Mouse (Mus musculus) urinary bladder, postnatal 4 days (tissue): ENCODE measurements around the gene Nradd.

Source experiments
- DNase-seq, 2 experiments: peaks; one replicate each; pipeline ENCODE4 v3.0.0; 2021 to 2022; ENCODE audit warnings: low spot score in 2 of 2

Gene Nradd

DNA sequence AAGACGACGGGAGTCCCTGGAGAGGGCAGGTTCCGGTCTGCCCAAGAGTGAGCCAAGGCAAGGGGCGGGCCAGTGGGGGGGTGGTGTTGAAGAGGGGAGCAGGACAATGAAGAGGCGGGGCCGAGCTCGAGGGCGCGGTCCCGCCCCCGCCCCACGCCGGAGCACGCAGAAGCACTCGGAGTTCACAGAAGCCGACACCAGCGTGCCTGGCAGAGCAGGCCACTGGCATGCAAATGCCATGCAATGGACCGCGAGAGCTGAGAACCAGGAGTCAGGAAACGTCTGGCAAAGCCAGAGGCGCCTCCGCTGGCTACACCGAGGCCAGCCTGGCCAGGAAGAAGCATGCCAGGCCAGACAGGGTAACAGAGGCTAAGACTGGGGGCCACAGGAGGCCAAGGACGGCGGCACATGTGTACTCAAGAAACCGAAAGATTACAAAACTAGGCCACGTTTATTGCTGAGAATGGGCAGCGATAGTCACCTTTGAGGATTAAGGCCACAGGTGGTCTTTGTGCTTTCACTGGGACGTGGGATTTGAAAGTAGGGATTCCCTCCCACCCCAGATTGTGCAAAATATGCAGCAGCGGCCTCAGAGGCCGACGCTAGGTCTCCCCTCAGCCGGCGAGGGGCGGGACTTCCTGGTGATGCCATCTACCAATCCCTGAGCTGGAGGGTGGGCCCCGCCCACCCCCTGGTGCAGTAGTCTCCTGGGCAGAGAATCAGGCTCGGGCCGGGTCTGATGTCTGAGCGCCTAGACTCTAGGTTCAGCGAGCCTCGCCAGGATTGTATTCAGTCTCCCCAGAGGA, at the start of gene Nradd:
TSS of gene Nradd (minus strand) at position 92 of the 806 bp plus-strand sequence.
- peak; percentile 84 to 89 for DNase-seq

DNA sequence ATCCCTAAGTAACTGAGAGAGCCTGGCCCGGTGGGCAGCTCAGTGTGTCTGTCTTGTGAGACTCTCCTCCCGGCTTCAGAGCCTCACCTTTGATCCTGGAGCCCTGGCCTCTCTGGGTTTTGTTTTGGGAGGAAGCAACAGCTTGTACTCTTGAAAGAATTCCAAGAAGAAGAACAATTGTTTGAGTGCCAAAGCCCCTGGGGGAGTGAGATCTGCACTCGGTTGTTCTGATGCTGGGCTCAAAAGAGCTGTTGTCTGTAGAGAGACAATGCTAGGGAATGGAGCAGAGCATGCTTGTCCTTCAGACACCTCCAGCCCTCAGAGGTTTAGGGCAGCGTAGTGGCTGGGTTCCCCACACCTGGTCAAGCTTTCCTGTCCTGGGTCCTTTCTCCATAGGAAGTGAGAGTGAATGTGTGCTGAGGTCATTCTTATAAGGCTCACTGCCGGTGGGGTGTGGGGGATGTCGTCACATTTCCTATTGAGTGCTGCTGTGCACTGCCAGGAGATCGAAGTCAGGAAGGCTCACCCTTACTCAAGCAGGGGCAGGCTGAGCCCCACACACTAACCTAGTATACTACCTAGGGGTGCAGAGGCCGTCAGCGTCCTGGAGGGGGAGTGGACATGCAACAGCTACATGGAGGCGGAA, 49.0 kb upstream of the Nradd start:
- DNase-seq: no peak

DNA sequence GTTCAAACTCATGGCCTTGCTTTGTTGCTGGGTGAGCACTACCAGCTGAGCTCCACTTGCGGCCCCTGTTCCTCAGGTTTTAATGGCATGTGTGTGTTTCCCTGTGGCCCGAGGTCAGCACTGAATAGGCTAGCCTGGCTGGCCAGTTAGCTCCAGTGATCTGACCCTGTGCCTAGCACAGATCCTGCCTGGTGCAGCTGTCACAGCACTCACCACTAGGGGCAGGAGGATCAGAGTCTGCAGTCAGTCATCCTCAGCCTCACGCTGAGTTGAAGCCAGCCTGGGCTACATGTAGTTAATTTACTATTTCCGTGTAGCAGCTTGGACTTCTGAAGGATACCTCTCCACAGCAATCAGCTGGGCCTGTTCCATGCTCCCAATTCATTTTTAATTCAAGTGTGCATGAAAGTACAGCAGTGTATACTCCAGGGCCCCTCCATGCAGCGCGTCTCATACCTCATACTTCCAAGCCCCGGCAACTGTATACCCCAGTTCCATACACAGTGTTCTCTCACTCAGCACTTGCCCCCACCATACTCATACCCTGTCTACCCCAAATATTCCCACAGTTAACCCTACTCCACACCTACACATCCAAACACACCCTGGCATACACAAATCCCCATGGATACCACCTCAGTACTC, 48.3 kb upstream of the Nradd start:
- DNase-seq: no peak

- no peak for DNase-seq
Observed at GRCm38 (mm10) chr9:110669785-110670184, 45.5 kb upstream of the Nradd start.

GRCm38 (mm10) chr9:110668601-110669293, 44.5 kb upstream of the Nradd start:
- no peak for DNase-seq

GRCm38 (mm10) chr9:110667219-110667836, 43.1 kb upstream of the Nradd start:
- DNase-seq: no peak

GRCm38 (mm10) chr9:110666374-110666773, 42.1 kb upstream of the Nradd start:
- no peak for DNase-seq

GRCm38 (mm10) chr9:110665912-110666311, 41.7 kb upstream of the Nradd start:
- DNase-seq: no peak

- no peak for DNase-seq
Observed at GRCm38 (mm10) chr9:110662844-110663243, 38.6 kb upstream of the Nradd start.

- DNase-seq: no peak
Observed at GRCm38 (mm10) chr9:110660856-110661612, 36.8 kb upstream of the Nradd start.

GRCm38 (mm10) chr9:110660208-110660607, 36.0 kb upstream of the Nradd start:
- no peak for DNase-seq

- no peak for DNase-seq
Observed at GRCm38 (mm10) chr9:110659521-110659920, 35.3 kb upstream of the Nradd start.

- DNase-seq: no peak
Observed at GRCm38 (mm10) chr9:110657474-110658078, 33.3 kb upstream of the Nradd start.

GRCm38 (mm10) chr9:110656249-110657221, 32.3 kb upstream of the Nradd start, which contains the start of gene Ccdc12:
Gene Ccdc12, plus strand, starts transcription at chr9:110656503.
- peak; percentile 91 to 92 for DNase-seq

GRCm38 (mm10) chr9:110655651-110656007, 31.4 kb upstream of the Nradd start:
- no peak for DNase-seq

DNA sequence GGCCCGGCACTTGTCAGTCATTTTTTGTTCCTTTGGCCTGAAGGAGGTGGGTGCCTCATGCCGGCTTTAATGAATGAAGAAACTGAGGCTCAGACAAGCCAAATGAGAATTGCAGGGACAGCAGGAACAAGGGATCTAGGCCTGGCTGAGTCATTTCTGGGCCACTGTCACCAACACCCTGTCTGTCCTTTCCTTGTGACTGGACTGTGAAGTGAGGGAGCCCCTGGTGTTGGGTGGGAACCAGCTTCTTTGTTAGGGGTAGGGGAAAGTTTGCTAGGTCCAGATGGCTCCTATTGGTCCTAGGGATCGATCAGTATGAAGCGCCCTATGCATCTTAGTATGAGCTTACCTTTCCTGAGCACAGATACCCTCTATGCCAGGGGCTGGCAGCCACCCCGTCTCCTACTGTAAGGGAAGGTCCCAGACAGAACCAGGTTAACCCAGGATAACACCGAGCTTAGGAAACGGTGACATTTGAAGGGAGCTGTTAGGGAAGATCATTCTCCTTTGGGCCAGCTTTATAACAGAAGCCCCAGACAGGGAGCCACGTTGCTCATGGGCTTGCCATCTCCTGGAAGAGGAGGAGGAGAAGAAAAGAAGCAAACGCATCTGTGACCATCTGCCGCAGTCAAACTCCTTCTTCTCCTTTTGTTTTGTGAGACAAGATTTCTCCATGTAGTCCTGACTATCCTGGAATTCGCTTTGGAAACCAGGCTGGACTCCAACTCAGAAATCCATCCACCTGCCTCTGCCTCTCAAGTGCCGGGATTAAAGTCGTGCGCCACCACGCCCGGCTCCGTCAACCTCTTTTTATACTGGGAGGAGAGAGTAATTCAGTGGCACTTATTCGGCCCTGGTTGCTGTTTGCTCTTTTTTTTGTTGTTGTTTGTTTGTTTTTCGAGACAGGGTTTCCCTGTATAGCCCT, 30.7 kb upstream of the Nradd start:
- no peak for DNase-seq

DNA sequence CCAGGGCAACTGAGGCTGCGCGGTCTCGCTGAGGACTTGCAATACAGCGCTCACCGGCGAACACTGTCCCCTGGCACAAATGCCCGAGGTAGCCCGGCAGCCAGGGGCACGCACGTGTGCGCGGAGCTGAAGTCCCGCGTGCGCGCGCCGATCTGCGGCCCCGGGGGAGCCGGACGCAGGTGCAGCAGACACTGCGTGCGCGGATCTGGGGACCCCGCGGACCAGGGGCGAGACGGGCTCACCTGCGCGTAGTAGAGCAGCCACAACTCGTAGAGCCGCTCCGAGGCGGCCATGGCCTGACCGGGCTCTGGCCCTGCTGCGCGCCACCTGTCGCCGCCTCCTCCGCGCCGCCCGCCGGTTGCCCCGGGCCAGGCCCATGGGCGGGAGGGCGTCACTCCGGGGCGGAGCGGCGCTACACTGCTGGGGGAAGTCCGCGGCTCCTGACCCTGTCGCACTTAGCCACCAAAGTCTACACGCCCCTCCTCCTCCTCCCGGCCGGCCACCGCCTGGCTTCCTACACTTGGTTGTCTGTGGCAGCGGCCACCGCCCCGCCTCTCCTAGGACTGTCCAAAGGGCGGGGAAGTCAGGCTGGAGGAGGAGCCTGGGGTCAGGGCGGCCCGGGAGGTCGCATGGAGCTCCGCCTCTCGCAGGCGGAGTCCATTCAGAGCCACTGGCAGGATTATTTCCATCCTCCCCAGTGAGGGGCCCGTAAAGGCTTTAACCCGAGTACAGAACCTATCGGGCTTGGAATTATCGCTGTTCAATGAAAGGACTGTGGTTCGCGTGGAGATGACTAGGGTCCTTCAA, 29.6 kb upstream of the Nradd start, which contains the start of gene Nbeal2:
TSS of gene Nbeal2 (minus strand) at position 507 of the 807 bp plus-strand sequence.
- peak; percentile 89 to 91 for DNase-seq
